Mouse (Mus musculus) ES-E14 (cell line): ENCODE results near the gene Fntb. TPM values are rescaled to one million over a fixed set of nuclear protein-coding genes. Genes with fewer than 3 reads are reported as not detected.

Source experiments
- DNase-seq: peaks from one replicate; pipeline ENCODE4 v3.0.0-alpha.2; 2013; ENCODE audit warnings: low read depth, low spot score
- H3K27ac ChIP-seq: 2 replicates; pipeline ENCODE4 v1.5.1; 2012; ENCODE audit warnings: low read depth, mild to moderate bottlenecking, low read length, moderate library complexity, mixed read lengths; ENCODE audit not compliant: poor library complexity, insufficient read depth, severe bottlenecking
- H3K36me3 ChIP-seq: 2 replicates; pipeline ENCODE4 v1.6.1; 2012; ENCODE audit warnings: mild to moderate bottlenecking, low read length, moderate library complexity, mixed read lengths; ENCODE audit not compliant: control insufficient read depth, poor library complexity, insufficient read depth, severe bottlenecking
- H3K4me1 ChIP-seq, 2 experiments: fragments of 150-350 bp in 1 of 2; sonication (generic) in 1 of 2; 2 replicates each; pipeline ENCODE4 v1.6.1; 2012; ENCODE audit warnings: low read length in 2 of 2, mild to moderate bottlenecking in 1 of 2, mixed read lengths in 1 of 2; ENCODE audit not compliant: control insufficient read depth in 2 of 2, insufficient read depth in 2 of 2, poor library complexity in 1 of 2
- H3K4me3 ChIP-seq, 2 experiments: fragments of 150-350 bp in 1 of 2; sonication (generic) in 1 of 2; 2 replicates each; pipeline ENCODE4 v1.5.1; 2012; ENCODE audit warnings: low read length in 2 of 2, low read depth in 1 of 2, mild to moderate bottlenecking in 1 of 2, mixed read lengths in 1 of 2; ENCODE audit not compliant: insufficient read depth in 1 of 2, poor library complexity in 1 of 2, severe bottlenecking in 1 of 2
- H3K9ac ChIP-seq: 2 replicates; pipeline ENCODE4 v1.6.1; 2012; ENCODE audit warnings: low read depth, mild to moderate bottlenecking, low read length, mixed read lengths; ENCODE audit not compliant: poor library complexity, insufficient read depth, severe bottlenecking
- H3K9me3 ChIP-seq: fragments of 150-350 bp; sonication (generic); 2 replicates; pipeline ENCODE4 v1.6.1; 2012; ENCODE audit warnings: low read depth, mild to moderate bottlenecking, low read length; ENCODE audit not compliant: control insufficient read depth, insufficient read depth
- CHD2 ChIP-seq: IDR thresholded peaks from 2 replicates; pipeline ENCODE4 v1.6.1; 2014; ENCODE audit warnings: mild to moderate bottlenecking, low read depth, low read length, inconsistent platforms
- HCFC1 ChIP-seq: IDR thresholded peaks from 2 replicates; pipeline ENCODE4 v1.6.1; 2012; ENCODE audit warnings: low read length, inconsistent platforms, borderline replicate concordance; ENCODE audit not compliant: insufficient read depth
- MAFK ChIP-seq: IDR thresholded peaks from 2 replicates; pipeline ENCODE4 v1.6.1; 2014; ENCODE audit warnings: mild to moderate bottlenecking, low read depth, low read length, inconsistent platforms; ENCODE audit not compliant: insufficient read depth
- ZC3H11A ChIP-seq: IDR thresholded peaks from 2 replicates; pipeline ENCODE4 v1.6.1; 2012; ENCODE audit warnings: low read depth, mild to moderate bottlenecking, inconsistent platforms, low read length, borderline replicate concordance
- ZNF384 ChIP-seq: IDR thresholded peaks from 2 replicates; pipeline ENCODE4 v1.6.1; 2012; ENCODE audit warnings: low read depth, low read length, inconsistent platforms
- in situ Hi-C, 2 experiments: fragments of 600-800 bp; cut with MboI; formaldehyde crosslinking; loops; one replicate each; pipeline ENCODE4 v1.15.1; 2025; ENCODE audit warnings: low sequenced_read_pairs in 2 of 2, inconsistent platforms in 1 of 2; ENCODE audit not compliant: unreplicated experiment in 2 of 2
- total RNA-seq: library from RNA; depleted of rRNA; stranded (reverse); fragments of 300-350 nt; gene quantifications from 2 replicates; pipeline ENCODE4 v1.2.3, GENCODE M21; 2012

Fntb gene
- total RNA-seq, 1 experiment, result 24.0 TPM

DNA sequence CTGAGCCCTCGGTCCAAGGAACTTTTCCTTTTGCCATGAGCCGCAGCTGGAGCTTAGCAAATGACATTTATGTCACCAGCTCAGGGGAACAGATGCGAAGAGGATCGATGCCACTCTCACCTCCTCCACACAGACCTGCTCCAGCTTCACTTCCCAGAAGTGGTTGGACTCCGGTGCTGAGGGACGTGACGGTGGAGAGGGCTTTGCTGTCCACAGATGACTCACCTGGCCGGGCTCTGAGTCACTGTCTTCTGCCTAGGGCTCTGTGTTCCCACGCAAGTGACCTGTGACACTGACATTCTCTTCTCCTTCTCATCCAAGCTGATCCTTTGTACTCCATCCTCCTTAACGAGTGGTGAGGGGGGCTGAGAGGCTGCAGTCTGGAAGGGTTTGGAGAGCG, 98.3 kb downstream of the Fntb start:
- in situ Hi-C loops, result no loop called here
- no peak overlapping the region for H3K27ac ChIP-seq

GRCm38 (mm10) chr12:76865266-76865665, 99.9 kb downstream of the Fntb start:
- peaks cover 3% of the 10 kb centered on the region; the same call in 1 of the 2 replicates for H3K36me3 ChIP-seq
- H3K27ac ChIP-seq, result no peak overlapping the region
- no peak overlapping the region for H3K9ac ChIP-seq
- no peak for DNase-seq
- in situ Hi-C loops, result no loop called here
- H3K4me1 ChIP-seq, result peaks cover 8 to 12% of the 10 kb centered on the region in 2 experiments
- no peak overlapping the region for H3K4me3 ChIP-seq
- H3K9me3 ChIP-seq, result no peaks in the 10 kb centered on the region
- TF ChIP-seq MAFK (no peak), CHD2 (no peak), ZC3H11A (no peak), HCFC1 (no peak), ZNF384 (no peak)

More for the DNA sequence above, 98.3 kb downstream of the Fntb start:
- Histone ChIP-seq H3K36me3 (peaks cover 3% of the 10 kb centered on the region; the same call in 1 of the 2 replicates), H3K9me3 (no peaks in the 10 kb centered on the region), H3K9ac (0 out of 2 replicates have a peak overlapping the region, but pooled peaks have one; percentile 12), H3K4me3 (no peak overlapping the region), H3K4me1 (peaks cover 6 to 10% of the 10 kb centered on the region in 2 experiments)
- DNase-seq, result no peak
- TF ChIP-seq HCFC1, result no peak
- TF ChIP-seq ZNF384, result no peak
- TF ChIP-seq ZC3H11A, result no peak
- TF ChIP-seq MAFK, result no peak
- TF ChIP-seq CHD2, result no peak

GRCm38 (mm10) chr12:76867586-76868280, 102.3 kb downstream of the Fntb start:
- Histone ChIP-seq H3K4me3 (no peak overlapping the region), H3K9ac (no peak overlapping the region), H3K27ac (no peak overlapping the region), H3K36me3 (peaks cover 3% of the 10 kb centered on the region; the same call in 1 of the 2 replicates), H3K4me1 (peaks cover 8 to 12% of the 10 kb centered on the region in 2 experiments), H3K9me3 (no peaks in the 10 kb centered on the region)
- in situ Hi-C loops, result no loop called here
- DNase-seq, result no peak
- TF ChIP-seq ZNF384 (no peak), MAFK (no peak), CHD2 (no peak), ZC3H11A (no peak), HCFC1 (no peak)

GRCm38 (mm10) chr12:76868463-76869198, 103.2 kb downstream of the Fntb start:
- in situ Hi-C loops, result no loop called here
- H3K9me3 ChIP-seq, result no peaks in the 10 kb centered on the region
- H3K9ac ChIP-seq, result no peak overlapping the region
- no peak for DNase-seq
- no peak for TF ChIP-seq HCFC1
- no peak overlapping the region for H3K4me3 ChIP-seq
- 0 out of 2 replicates have a peak overlapping the region, but pooled peaks have one; percentile 9 for H3K27ac ChIP-seq
- H3K4me1 ChIP-seq, result peaks cover 8 to 12% of the 10 kb centered on the region in 2 experiments
- peaks cover 5% of the 10 kb centered on the region; the same call in 1 of the 2 replicates for H3K36me3 ChIP-seq
